Mouse (Mus musculus) heart, embryonic 15.5 days (tissue): ENCODE measurements around the gene Sorbs2. TPM values are rescaled to one million over a fixed set of nuclear protein-coding genes. Genes with fewer than 3 reads are reported as not detected.

Source experiments
- ATAC-seq: fragments of 200-750 bp; cut with Nextera tagmentation; replicated peaks from 2 replicates; pipeline ENCODE4 v1.8.0; 2017; ENCODE audit warnings: low read depth, moderate TSS enrichment; ENCODE audit not compliant: insufficient number of reproducible peaks, insufficient read depth, low FRiP score
- H3K27ac ChIP-seq: fragments of 300-500 bp; sonication (generic); 2 replicates; pipeline ENCODE4 v1.5.1; 2015; ENCODE audit warnings: mild to moderate bottlenecking, inconsistent platforms
- H3K27me3 ChIP-seq: fragments of 300-500 bp; sonication (generic); 2 replicates; pipeline ENCODE4 v1.6.1; 2015; ENCODE audit warnings: inconsistent platforms
- H3K36me3 ChIP-seq: fragments of 300-500 bp; sonication (generic); 2 replicates; pipeline ENCODE4 v1.6.1; 2015; ENCODE audit warnings: mild to moderate bottlenecking, inconsistent platforms
- H3K4me1 ChIP-seq: fragments of 300-500 bp; sonication (generic); replicated peaks from 2 replicates; pipeline ENCODE4 v1.6.1; 2015; ENCODE audit warnings: inconsistent platforms
- H3K4me2 ChIP-seq: fragments of 300-500 bp; sonication (generic); 2 replicates; pipeline ENCODE4 v1.6.1; 2015; ENCODE audit warnings: inconsistent platforms, mild to moderate bottlenecking, moderate library complexity
- H3K4me3 ChIP-seq: fragments of 300-500 bp; sonication (generic); 2 replicates; pipeline ENCODE4 v1.5.1; 2015; ENCODE audit warnings: mild to moderate bottlenecking, inconsistent platforms
- H3K9ac ChIP-seq: fragments of 300-500 bp; sonication (generic); 2 replicates; pipeline ENCODE4 v1.6.1; 2015; ENCODE audit warnings: mild to moderate bottlenecking, inconsistent platforms
- H3K9me3 ChIP-seq: fragments of 300-500 bp; sonication (generic); replicated peaks from 2 replicates; pipeline ENCODE4 v1.6.1; 2016; ENCODE audit warnings: inconsistent platforms
- WGBS: fragments of 180-500 bp; shearing (Covaris S2); methylation state at CpG from one replicate; pipeline ENCODE4 v1.1.7; 2015; ENCODE audit warnings: mixed read lengths; 5-methylcytosine and 5-hydroxymethylcytosine counted together
- polyA plus RNA-seq: library from polyadenylated mRNA; unstranded; fragments of >200 nt; fragmentation: Nextera tagmentation; extraction: Ambion mirVana; gene quantifications from 2 replicates; pipeline ENCODE4 v1.2.1, GENCODE M21; 2015

The Sorbs2 gene
- polyA plus RNA-seq, 1 experiment from 2014 or later: 382 TPM

GRCm38 (mm10) chr8:45794847-45795246 is 287.3 kb downstream of the Sorbs2 start:
- Histone ChIP-seq H3K9ac (no peak overlapping the region), H3K9me3 (no peaks in the 10 kb centered on the region), H3K4me2 (no peak overlapping the region), H3K27ac (no peak overlapping the region), H3K36me3 (peaks cover 52% of the 10 kb centered on the region), H3K27me3 (no peaks in the 10 kb centered on the region), H3K4me3 (no peak overlapping the region), H3K4me1 (peaks cover 6% of the 10 kb centered on the region; the same call in 1 of the 2 replicates)
- 77% methylated on average over 14 of the region's 14 CpGs for WGBS
- ATAC-seq: no peak

GRCm38 (mm10) chr8:45796331-45796740 is 288.7 kb downstream of the Sorbs2 start:
- peak overlapping the region; percentile 39; the same call in 1 of the 2 replicates for H3K27ac ChIP-seq

GRCm38 (mm10) chr8:45799517-45799916 is 291.9 kb downstream of the Sorbs2 start:
- Histone ChIP-seq H3K36me3 (peaks cover 58% of the 10 kb centered on the region), H3K27me3 (no peaks in the 10 kb centered on the region), H3K4me1 (peaks cover 6% of the 10 kb centered on the region; the same call in 1 of the 2 replicates), H3K27ac (no peak overlapping the region), H3K9me3 (no peaks in the 10 kb centered on the region), H3K4me3 (no peak overlapping the region), H3K9ac (no peak overlapping the region), H3K4me2 (no peak overlapping the region)
- ATAC-seq: no peak
- 77% methylated on average over 4 of the region's 4 CpGs for WGBS

More at GRCm38 (mm10) chr8:45796331-45796740, 288.7 kb downstream of the Sorbs2 start:
- Histone ChIP-seq H3K4me1 (peaks cover 6% of the 10 kb centered on the region; the same call in 1 of the 2 replicates), H3K36me3 (peaks cover 59% of the 10 kb centered on the region), H3K9me3 (no peaks in the 10 kb centered on the region), H3K9ac (no peak overlapping the region), H3K4me2 (0 out of 2 replicates have a peak overlapping the region, but pooled peaks have one; percentile 8), H3K27me3 (no peaks in the 10 kb centered on the region), H3K4me3 (no peak overlapping the region)
- 53% methylated on average over 11 of the region's 11 CpGs for WGBS
- peak; percentile 55; the same call in 1 of the 2 replicates for ATAC-seq

GRCm38 (mm10) chr8:45808597-45808996 is 301.0 kb downstream of the Sorbs2 start:
- no peak overlapping the region for H3K4me3 ChIP-seq
- H3K4me1 ChIP-seq: no peaks in the 10 kb centered on the region
- H3K4me2 ChIP-seq: no peak overlapping the region
- no peak for ATAC-seq
- no peak overlapping the region for H3K9ac ChIP-seq
- WGBS: 87% methylated on average over 6 of the region's 6 CpGs
- no peaks in the 10 kb centered on the region for H3K27me3 ChIP-seq
- H3K36me3 ChIP-seq: peaks cover 60% of the 10 kb centered on the region
- H3K27ac ChIP-seq: no peak overlapping the region
- no peaks in the 10 kb centered on the region for H3K9me3 ChIP-seq

GRCm38 (mm10) chr8:45816765-45817426 is 309.3 kb downstream of the Sorbs2 start:
- no peak for ATAC-seq
- 27% methylated on average over 7 of the region's 7 CpGs for WGBS
- Histone ChIP-seq H3K27ac (no peak overlapping the region), H3K36me3 (peaks cover 57% of the 10 kb centered on the region), H3K4me1 (peaks cover 12% of the 10 kb centered on the region; the same call in 1 of the 2 replicates), H3K4me2 (no peak overlapping the region), H3K4me3 (no peak overlapping the region), H3K9ac (no peak overlapping the region), H3K27me3 (no peaks in the 10 kb centered on the region), H3K9me3 (no peaks in the 10 kb centered on the region)

- 63% methylated on average over 5 of the region's 5 CpGs for WGBS
- H3K4me1 ChIP-seq: no peaks in the 10 kb centered on the region; the same call in 1 of the 2 replicates
- H3K9ac ChIP-seq: no peak overlapping the region
- 0 out of 2 replicates have a peak overlapping the region, but pooled peaks have one; percentile 23 for H3K27ac ChIP-seq
- H3K4me3 ChIP-seq: no peak overlapping the region
- H3K4me2 ChIP-seq: no peak overlapping the region
- no peaks in the 10 kb centered on the region for H3K27me3 ChIP-seq
- ATAC-seq: no peak
- no peaks in the 10 kb centered on the region for H3K9me3 ChIP-seq
- H3K36me3 ChIP-seq: peaks cover 55% of the 10 kb centered on the region; the same call in 1 of the 2 replicates
These were observed 314.1 kb downstream of the Sorbs2 start for GRCm38 (mm10) chr8:45821650-45822049.

GRCm38 (mm10) chr8:45829985-45830548 is 322.5 kb downstream of the Sorbs2 start:
- Histone ChIP-seq H3K4me2 (no peak overlapping the region), H3K27me3 (no peaks in the 10 kb centered on the region), H3K36me3 (peaks cover 14% of the 10 kb centered on the region; the same call in 1 of the 2 replicates), H3K4me1 (peaks cover 3% of the 10 kb centered on the region; the same call in 1 of the 2 replicates), H3K4me3 (no peak overlapping the region), H3K9me3 (no peaks in the 10 kb centered on the region), H3K9ac (no peak overlapping the region), H3K27ac (0 out of 2 replicates have a peak overlapping the region, but pooled peaks have one; percentile 10)
- WGBS: 67% methylated on average over 2 of the region's 2 CpGs
- ATAC-seq: no peak

GRCm38 (mm10) chr8:45833896-45834295 is 326.3 kb downstream of the Sorbs2 start:
- H3K4me3 ChIP-seq: no peak overlapping the region
- H3K27me3 ChIP-seq: no peaks in the 10 kb centered on the region
- H3K4me1 ChIP-seq: peaks cover 4% of the 10 kb centered on the region
- no peak overlapping the region for H3K4me2 ChIP-seq
- 43% methylated on average over 2 of the region's 2 CpGs for WGBS
- H3K9ac ChIP-seq: no peak overlapping the region
- no peak overlapping the region for H3K27ac ChIP-seq
- H3K36me3 ChIP-seq: no peaks in the 10 kb centered on the region
- no peak for ATAC-seq
- no peaks in the 10 kb centered on the region for H3K9me3 ChIP-seq

GRCm38 (mm10) chr8:45843306-45843705 is 335.7 kb downstream of the Sorbs2 start:
- Histone ChIP-seq H3K27ac (0 out of 2 replicates have a peak overlapping the region, but pooled peaks have one; percentile 85), H3K27me3 (no peaks in the 10 kb centered on the region), H3K9ac (no peak overlapping the region), H3K9me3 (no peaks in the 10 kb centered on the region), H3K4me1 (peaks cover 31% of the 10 kb centered on the region), H3K36me3 (no peaks in the 10 kb centered on the region), H3K4me3 (no peak overlapping the region), H3K4me2 (no peak overlapping the region)
- ATAC-seq: no peak
- 82% methylated on average over 5 of the region's 5 CpGs for WGBS

- H3K9me3 ChIP-seq: no peaks in the 10 kb centered on the region
- peak; percentile 51; the same call in 1 of the 2 replicates for ATAC-seq
- peak overlapping the region; percentile 21 for H3K4me2 ChIP-seq
- no peaks in the 10 kb centered on the region for H3K27me3 ChIP-seq
- no peaks in the 10 kb centered on the region for H3K36me3 ChIP-seq
- H3K9ac ChIP-seq: no peak overlapping the region
- 39% methylated on average over 6 of the region's 6 CpGs for WGBS
- H3K4me3 ChIP-seq: no peak overlapping the region
- peak overlapping the region; percentile 85 for H3K27ac ChIP-seq
- peaks cover 27% of the 10 kb centered on the region for H3K4me1 ChIP-seq
These were observed 336.7 kb downstream of the Sorbs2 start for GRCm38 (mm10) chr8:45844097-45844885.

GRCm38 (mm10) chr8:45844911-45845481 is 337.4 kb downstream of the Sorbs2 start:
- WGBS: 15% methylated on average over 14 of the region's 14 CpGs
- H3K27ac ChIP-seq: peak overlapping the region; percentile 85
- no peak overlapping the region for H3K9ac ChIP-seq
- no peaks in the 10 kb centered on the region for H3K9me3 ChIP-seq
- no peaks in the 10 kb centered on the region for H3K36me3 ChIP-seq
- ATAC-seq: peak; percentile 62; the same call in 1 of the 2 replicates
- peak overlapping the region; percentile 21 for H3K4me2 ChIP-seq
- no peaks in the 10 kb centered on the region for H3K27me3 ChIP-seq
- peaks cover 27% of the 10 kb centered on the region for H3K4me1 ChIP-seq
- no peak overlapping the region for H3K4me3 ChIP-seq
